Mouse (Mus musculus): ENCODE data around the gene Frmd4a. TPM values are rescaled to one million over a fixed set of nuclear protein-coding genes. Genes with fewer than 3 reads are reported as not detected.
A peak's percentile ranks its signal among the peaks of the same experiment; 100 is the strongest.

Frmd4a gene
- polyA plus RNA-seq, 1 experiment from 2014 or later, result 13.7 TPM

DNA sequence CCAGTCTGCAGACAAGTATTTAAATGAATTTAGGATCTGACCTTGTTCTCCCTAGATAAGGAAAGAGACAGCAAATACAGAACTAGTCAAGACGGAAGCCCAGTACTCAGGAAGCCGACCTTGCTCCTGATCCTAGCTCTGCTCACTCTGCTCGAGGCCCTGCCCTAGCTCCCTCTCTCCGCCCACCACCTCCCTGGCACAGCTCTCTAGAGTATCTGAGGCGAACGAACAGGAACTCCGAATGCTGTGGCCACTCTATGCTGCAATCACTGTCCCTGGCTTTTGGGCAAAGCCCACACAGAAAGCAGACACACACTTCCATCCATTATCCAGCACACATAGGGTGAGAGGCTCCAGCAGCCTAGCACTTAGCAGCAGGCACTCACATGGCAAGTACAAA lies 619.1 kb downstream of the Frmd4a start:
- Histone ChIP-seq H3K27ac (ENCODE audit: low read length) (no peak overlapping the region), H3K27me3 (replicated peaks; ENCODE audit: control insufficient read depth, insufficient read depth, low read length) (no peaks in the 10 kb centered on the region), H3K4me1 (ENCODE audit: control insufficient read depth, insufficient read depth, low read length) (no peaks in the 10 kb centered on the region), H3K9ac (ENCODE audit: low read depth, low read length) (no peak overlapping the region), H3K4me2 (ENCODE audit: low read depth, low read length) (no peak overlapping the region), H3K9me3 (ENCODE audit: control insufficient read depth, low read length) (no peaks in the 10 kb centered on the region), H3K4me3 (ENCODE audit: low read length) (no peak overlapping the region), H3K36me3 (ENCODE audit: control insufficient read depth, insufficient read depth, low read length) (peaks cover 24% of the 10 kb centered on the region)
- no peak for ATAC-seq
- 75% methylated on average over 7 of the region's 7 CpGs for WGBS

DNA sequence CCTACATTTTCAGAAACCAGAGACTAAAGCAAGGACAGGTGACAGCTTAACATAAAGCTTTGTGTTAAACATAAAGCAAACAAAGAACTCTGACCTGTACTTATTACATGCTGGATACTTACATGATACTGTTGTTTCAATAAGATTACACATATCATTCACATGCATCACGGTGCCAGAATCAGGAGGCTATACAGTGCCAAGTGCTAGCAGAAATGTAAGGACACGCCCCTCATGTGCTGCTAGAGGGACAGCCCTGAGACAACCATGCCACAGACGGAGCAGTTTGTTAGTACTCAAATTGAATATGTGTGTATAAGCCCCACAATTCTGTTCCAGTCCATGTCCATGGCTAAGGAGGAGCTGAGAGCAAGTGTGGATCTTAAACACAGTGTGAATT lies 620.7 kb downstream of the Frmd4a start:
- Histone ChIP-seq H3K9ac (ENCODE audit: low read depth, low read length) (no peak overlapping the region), H3K9me3 (ENCODE audit: control insufficient read depth, low read length) (no peaks in the 10 kb centered on the region), H3K36me3 (ENCODE audit: control insufficient read depth, insufficient read depth, low read length) (peaks cover 24% of the 10 kb centered on the region), H3K27me3 (replicated peaks; ENCODE audit: control insufficient read depth, insufficient read depth, low read length) (no peaks in the 10 kb centered on the region), H3K4me3 (ENCODE audit: low read length) (no peak overlapping the region), H3K4me2 (ENCODE audit: low read depth, low read length) (no peak overlapping the region), H3K4me1 (ENCODE audit: control insufficient read depth, insufficient read depth, low read length) (no peaks in the 10 kb centered on the region), H3K27ac (ENCODE audit: low read length) (no peak overlapping the region)
- 93% methylated on average over 3 of the region's 3 CpGs for WGBS
- ATAC-seq, result no peak

DNA sequence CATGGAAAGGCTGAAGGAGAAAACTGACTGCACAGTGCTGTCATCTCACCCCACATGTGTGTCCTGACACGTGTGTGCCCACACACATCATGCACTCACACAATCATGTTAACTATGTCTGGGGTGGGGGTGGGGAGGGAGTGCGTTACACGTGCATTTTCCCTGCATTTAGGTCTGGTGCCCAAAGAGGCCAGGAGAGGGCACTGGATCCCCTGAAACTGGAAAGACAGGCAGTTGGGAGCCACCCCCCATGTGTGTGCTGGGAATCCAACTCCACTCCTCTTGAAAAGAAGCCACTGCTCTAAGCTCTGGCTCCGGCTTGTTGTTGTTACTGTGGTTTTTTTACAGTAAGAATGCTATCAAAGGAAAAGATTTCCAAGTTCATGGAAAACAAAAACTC lies 627.5 kb downstream of the Frmd4a start:
- H3K4me3 ChIP-seq (ENCODE audit: low read length), result no peak overlapping the region
- no peak overlapping the region for H3K27ac ChIP-seq (ENCODE audit: low read length)
- H3K27me3 ChIP-seq (replicated peaks; ENCODE audit: control insufficient read depth, insufficient read depth, low read length), result no peaks in the 10 kb centered on the region
- no peak overlapping the region for H3K9ac ChIP-seq (ENCODE audit: low read depth, low read length)
- no peak for ATAC-seq
- WGBS, result 90% methylated on average over 4 of the region's 4 CpGs
- H3K36me3 ChIP-seq (ENCODE audit: control insufficient read depth, insufficient read depth, low read length), result peaks cover 12% of the 10 kb centered on the region; the same call in 1 of the 2 replicates
- no peaks in the 10 kb centered on the region; the same call in 1 of the 2 replicates for H3K4me1 ChIP-seq (ENCODE audit: control insufficient read depth, insufficient read depth, low read length)
- H3K9me3 ChIP-seq (ENCODE audit: control insufficient read depth, low read length), result no peaks in the 10 kb centered on the region
- H3K4me2 ChIP-seq (ENCODE audit: low read depth, low read length), result no peak overlapping the region

DNA sequence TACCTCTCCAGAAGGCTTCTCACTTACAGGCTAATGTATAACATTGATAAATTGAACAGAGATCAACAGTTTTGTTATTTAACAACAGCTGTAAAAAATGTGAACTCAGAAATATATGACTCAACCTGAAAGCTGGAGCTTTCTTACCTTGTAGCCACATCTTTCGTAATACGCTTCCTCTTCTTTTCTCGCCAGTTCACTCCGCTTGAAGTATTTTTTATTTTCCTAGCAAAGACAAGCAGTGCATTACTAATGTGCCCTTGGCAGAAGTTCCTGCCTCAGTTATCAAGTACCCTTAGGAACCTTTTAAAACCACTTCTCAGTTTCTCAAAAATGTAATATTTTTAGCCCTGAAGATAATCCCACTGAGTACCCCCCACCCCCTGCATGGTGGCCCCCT lies 630.6 kb downstream of the Frmd4a start:
- no peak overlapping the region for H3K27ac ChIP-seq (ENCODE audit: low read length)
- no peak overlapping the region for H3K4me3 ChIP-seq (ENCODE audit: low read length)
- no peak overlapping the region for H3K9ac ChIP-seq (ENCODE audit: low read depth, low read length)
- WGBS, result 90% methylated on average over 4 of the region's 4 CpGs
- no peaks in the 10 kb centered on the region for H3K27me3 ChIP-seq (replicated peaks; ENCODE audit: control insufficient read depth, insufficient read depth, low read length)
- no peak overlapping the region for H3K4me2 ChIP-seq (ENCODE audit: low read depth, low read length)
- H3K4me1 ChIP-seq (ENCODE audit: control insufficient read depth, insufficient read depth, low read length), result peaks cover 6% of the 10 kb centered on the region
- ATAC-seq, result no peak
- H3K9me3 ChIP-seq (ENCODE audit: control insufficient read depth, low read length), result no peaks in the 10 kb centered on the region
- H3K36me3 ChIP-seq (ENCODE audit: control insufficient read depth, insufficient read depth, low read length), result peaks cover 9% of the 10 kb centered on the region; the same call in 1 of the 2 replicates

DNA sequence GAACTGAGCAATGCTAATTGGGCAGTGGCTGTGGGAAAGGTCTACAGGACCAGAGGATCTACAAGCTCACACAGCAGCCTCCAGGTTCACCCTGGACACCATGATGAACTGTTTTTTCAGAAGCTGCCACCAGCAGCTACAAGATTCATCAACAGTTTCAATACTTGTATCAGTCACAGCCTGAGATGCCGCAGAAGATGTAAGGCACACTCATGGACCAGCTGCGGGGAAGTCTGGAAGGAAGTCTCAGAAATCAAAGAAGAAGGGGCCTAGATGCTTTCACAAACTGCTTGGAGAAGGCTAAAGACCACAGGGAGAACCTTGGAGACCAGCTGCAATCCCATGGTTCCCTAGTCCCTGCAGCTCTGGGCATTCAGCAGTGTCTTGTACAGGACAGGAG lies 632.1 kb downstream of the Frmd4a start:
- 98% methylated on average over 2 of the region's 2 CpGs for WGBS
- H3K4me2 ChIP-seq (ENCODE audit: low read depth, low read length), result no peak overlapping the region
- no peaks in the 10 kb centered on the region for H3K27me3 ChIP-seq (replicated peaks; ENCODE audit: control insufficient read depth, insufficient read depth, low read length)
- peaks cover 6% of the 10 kb centered on the region for H3K4me1 ChIP-seq (ENCODE audit: control insufficient read depth, insufficient read depth, low read length)
- no peak overlapping the region for H3K27ac ChIP-seq (ENCODE audit: low read length)
- ATAC-seq, result no peak
- H3K4me3 ChIP-seq (ENCODE audit: low read length), result no peak overlapping the region
- H3K9ac ChIP-seq (ENCODE audit: low read depth, low read length), result no peak overlapping the region
- 0 out of 2 replicates have a peak, but pooled peaks cover 4% of the 10 kb centered on the region for H3K36me3 ChIP-seq (ENCODE audit: control insufficient read depth, insufficient read depth, low read length)
- no peaks in the 10 kb centered on the region for H3K9me3 ChIP-seq (ENCODE audit: control insufficient read depth, low read length)

DNA sequence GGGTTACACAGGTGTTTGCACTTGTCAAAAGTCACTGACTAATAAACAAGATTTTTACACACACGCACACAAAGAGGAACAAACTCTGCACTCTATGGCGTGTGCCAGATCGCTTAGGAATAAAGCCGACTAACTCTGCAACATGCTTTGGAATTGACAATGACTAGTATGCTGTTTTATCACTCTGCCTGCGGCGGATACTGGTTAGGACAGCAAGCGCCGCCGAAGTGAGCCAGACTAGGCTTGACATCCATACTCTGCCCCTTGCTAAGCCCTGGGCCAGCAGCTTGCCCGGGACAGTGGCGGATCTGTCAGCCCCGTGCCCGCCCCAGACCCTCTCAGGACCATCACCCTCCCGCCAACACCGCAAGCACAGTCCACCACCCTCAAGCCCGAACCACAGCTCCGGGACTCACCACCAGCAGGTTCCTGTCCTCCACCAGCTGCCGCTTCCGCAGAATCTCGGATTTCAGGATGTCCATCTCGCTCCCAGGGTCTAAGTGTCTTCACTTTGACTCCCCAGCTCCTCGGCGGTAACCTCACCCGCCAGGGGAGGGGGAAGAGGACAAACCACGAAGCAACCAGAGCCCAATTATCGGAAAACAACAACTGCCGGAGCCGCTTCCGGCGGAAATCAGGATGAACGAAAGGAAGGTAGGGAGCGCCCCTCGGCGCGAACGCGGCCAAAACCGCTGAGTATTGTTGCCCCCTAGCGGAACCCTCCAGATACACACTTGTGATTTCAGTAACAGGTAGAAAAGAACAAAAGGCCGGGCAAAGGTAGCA lies 634.2 kb downstream of the Frmd4a start, which contains the start of gene Prpf18:
Gene Prpf18, minus strand, starts transcription at position 614 of the 786 bp plus-strand sequence.
- H3K4me2 ChIP-seq (ENCODE audit: low read depth, low read length), result peak within 1 kb of the TSS; percentile 83
- WGBS, result 1% methylated on average over 40 of the region's 40 CpGs
- H3K27me3 ChIP-seq (replicated peaks; ENCODE audit: control insufficient read depth, insufficient read depth, low read length), result no peaks in the 10 kb centered on the region
- no peaks in the 10 kb centered on the region for H3K9me3 ChIP-seq (ENCODE audit: control insufficient read depth, low read length)
- H3K4me1 ChIP-seq (ENCODE audit: control insufficient read depth, insufficient read depth, low read length), result peaks cover 6% of the 10 kb centered on the region
- H3K9ac ChIP-seq (ENCODE audit: low read depth, low read length), result peak within 1 kb of the TSS; percentile 94
- H3K4me3 ChIP-seq (ENCODE audit: low read length), result peak within 1 kb of the TSS; percentile 97
- peak within 1 kb of the TSS; percentile 61 for H3K27ac ChIP-seq (ENCODE audit: low read length)
- ATAC-seq, result peak; percentile 89
- H3K36me3 ChIP-seq (ENCODE audit: control insufficient read depth, insufficient read depth, low read length), result no peaks in the 10 kb centered on the region

DNA sequence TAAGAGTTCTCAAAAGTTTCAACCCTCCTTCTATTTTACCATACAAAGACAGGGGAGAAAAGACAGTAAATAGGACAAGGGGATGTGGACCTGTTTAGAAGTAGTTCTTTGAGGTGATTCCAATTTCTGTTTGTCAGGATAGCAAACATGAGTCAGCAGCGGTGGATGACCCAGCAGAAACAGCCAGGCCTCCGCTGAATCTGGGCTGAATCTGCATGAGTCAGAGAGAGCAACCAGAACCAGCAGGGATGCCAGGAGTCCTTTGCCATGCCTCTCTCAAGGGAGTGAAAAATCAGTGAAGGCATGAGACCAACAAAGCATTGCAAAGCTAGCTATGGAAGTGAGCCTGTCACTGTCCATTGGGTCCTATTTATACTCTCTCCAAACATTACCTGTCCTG lies 643.2 kb downstream of the Frmd4a start:
- no peak overlapping the region for H3K4me2 ChIP-seq (ENCODE audit: low read depth, low read length)
- H3K36me3 ChIP-seq (ENCODE audit: control insufficient read depth, insufficient read depth, low read length), result no peaks in the 10 kb centered on the region
- no peak for ATAC-seq
- H3K4me3 ChIP-seq (ENCODE audit: low read length), result no peak overlapping the region
- H3K9ac ChIP-seq (ENCODE audit: low read depth, low read length), result no peak overlapping the region
- 70% methylated on average over 2 of the region's 2 CpGs for WGBS
- no peaks in the 10 kb centered on the region for H3K27me3 ChIP-seq (replicated peaks; ENCODE audit: control insufficient read depth, insufficient read depth, low read length)
- no peaks in the 10 kb centered on the region for H3K9me3 ChIP-seq (ENCODE audit: control insufficient read depth, low read length)
- H3K27ac ChIP-seq (ENCODE audit: low read length), result no peak overlapping the region
- no peaks in the 10 kb centered on the region for H3K4me1 ChIP-seq (ENCODE audit: control insufficient read depth, insufficient read depth, low read length)

All from intestine, embryonic 16.5 days (tissue).